Mouse (Mus musculus): Measurements from ENCODE around the gene Naaladl1.
A peak's percentile ranks its signal among the peaks of the same experiment; 100 is the strongest.

Gene Naaladl1

GRCm38 (mm10) chr19:6082156-6082555 lies 23.4 kb upstream of the Naaladl1 start, which contains the start of gene Gm28374:
Gene Gm28374, minus strand, starts transcription at chr19:6082256.
- DNase-seq (ENCODE audit: low read depth, low spot score), result no peak

DNA sequence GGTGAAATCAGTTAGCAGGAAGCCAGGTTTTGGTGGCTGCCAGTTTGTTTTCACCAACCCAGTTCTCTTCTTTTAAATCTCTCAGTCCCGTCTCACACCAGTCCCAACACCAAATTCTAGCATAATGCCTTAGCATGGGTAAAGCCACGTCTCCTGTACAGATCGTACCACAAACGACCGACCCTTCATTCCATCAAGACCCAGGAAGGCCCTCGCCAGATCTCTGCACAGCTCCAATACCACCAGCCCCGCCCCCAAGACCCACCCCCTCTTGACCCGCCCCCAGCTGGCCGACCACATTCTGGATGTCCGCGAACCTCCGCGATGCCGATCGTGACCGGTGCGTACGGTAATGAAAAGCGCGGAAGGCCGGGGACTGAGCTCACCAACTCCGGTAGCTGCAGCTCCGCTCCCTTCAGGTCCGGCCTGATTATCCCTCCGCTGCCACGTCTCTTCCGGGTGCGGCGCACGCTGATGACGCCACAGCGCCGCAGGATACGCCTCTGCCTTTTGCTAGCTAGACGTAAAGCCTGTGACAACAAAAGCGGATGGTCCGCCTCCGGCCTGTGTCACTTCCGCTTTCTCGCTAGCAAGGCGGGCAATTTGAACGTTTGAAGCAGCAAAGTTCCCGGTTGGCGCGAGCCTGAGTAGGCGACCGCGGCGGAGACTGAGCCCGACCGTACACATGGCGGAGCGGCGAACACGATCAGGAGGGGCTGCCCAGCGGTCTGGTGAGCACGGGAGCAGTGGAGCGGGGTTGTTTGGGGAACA lies 20.9 kb upstream of the Naaladl1 start, which contains the start of the genes Zfpl1 and Cdca5:
Gene Zfpl1 (minus strand): TSS at position 479 of the 771 bp plus-strand sequence.
Gene Cdca5 (plus strand): TSS at position 506 of the 771 bp plus-strand sequence.
- peak; percentile 97 for DNase-seq (ENCODE audit: low read depth, low spot score)

GRCm38 (mm10) chr19:6085417-6085879 lies 20.1 kb upstream of the Naaladl1 start:
- no peak for DNase-seq (ENCODE audit: low read depth, low spot score)

- DNase-seq (ENCODE audit: low read depth, low spot score), result no peak
Measured at GRCm38 (mm10) chr19:6088841-6089240, 16.7 kb upstream of the Naaladl1 start.

DNA sequence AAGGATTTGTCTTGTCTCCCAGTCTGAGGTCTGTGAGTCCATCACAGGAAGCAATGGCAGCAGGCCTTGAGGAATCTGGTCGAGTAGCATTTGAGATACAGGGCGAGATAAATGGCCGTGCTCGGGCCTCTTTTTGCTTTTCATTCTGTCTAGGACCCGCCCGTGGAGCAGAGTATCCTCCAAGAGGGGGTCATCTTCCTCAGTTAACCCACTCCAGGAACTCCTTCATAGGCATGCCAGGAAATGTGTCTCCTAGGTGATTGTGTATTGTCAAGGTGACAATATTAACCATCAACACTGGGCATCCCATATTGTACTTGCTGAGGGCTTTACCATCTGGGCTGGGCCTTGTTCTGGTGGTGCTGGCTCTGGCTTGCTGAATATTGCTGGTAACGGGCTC lies 11.5 kb upstream of the Naaladl1 start, which contains the start of gene AC131692.1:
Gene AC131692.1 (plus strand): TSS at position 301 of the 400 bp plus-strand sequence.
- DNase-seq (ENCODE audit: low read depth, low spot score), result no peak

DNA sequence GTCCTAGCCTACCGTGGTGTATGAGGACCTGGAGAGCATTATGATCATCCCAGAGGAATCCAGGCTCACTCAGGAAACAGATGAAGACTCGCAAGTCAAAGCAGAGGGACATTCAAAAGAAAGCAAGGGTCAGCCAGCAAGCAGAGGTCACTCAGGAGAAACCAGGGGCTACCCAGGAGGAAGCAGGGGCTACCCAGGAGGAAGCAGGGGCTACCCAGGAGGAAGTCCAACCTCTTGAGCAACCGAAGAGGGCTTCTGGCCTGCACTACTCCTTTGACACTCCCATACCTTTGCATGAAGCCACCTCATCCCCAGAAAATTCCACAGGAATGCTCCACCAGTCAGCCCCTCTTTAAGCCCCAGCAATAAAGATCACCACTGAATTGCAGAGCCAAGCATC lies 7.7 kb upstream of the Naaladl1 start:
- no peak for DNase-seq (ENCODE audit: low read depth, low spot score)

GRCm38 (mm10) chr19:6101186-6101585 lies 4.4 kb upstream of the Naaladl1 start:
- no peak for DNase-seq (ENCODE audit: low read depth, low spot score)

DNA sequence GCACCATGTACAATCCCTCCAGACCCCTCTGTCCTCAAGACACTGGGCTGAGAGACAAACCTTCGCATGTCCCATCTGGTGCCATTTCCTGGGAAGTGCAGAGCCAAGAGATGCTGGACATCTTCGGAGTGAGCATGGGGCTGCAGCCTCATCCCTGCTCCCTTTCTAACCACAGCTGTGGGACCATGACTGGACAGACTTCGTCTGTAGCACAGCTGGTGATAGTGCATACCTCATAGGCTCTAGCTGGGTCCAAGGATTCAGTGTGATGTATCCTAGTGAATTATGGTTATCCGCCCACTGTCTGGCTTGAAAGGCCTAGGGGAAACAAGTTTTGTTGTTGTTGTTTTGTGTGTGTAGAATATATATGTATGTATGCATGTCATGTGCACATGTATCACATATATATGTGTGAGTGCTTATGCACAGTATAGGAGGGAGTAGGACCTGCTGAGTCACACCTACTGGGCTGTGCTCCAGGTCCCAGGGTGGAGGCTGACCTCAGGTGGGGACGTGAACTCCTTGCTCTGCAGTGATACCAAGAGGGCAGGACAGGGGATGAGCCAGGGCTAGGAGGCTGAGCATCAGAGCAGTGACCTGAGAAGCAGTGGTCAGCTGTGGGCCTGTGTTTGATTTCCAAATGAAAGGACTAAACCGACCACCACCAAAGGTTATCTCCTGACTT lies 3.3 kb upstream of the Naaladl1 start:
- no peak for DNase-seq (ENCODE audit: low read depth, low spot score)

- DNase-seq (ENCODE audit: low read depth, low spot score), result no peak
Measured at GRCm38 (mm10) chr19:6104476-6104875, 1.1 kb upstream of the Naaladl1 start.

DNA sequence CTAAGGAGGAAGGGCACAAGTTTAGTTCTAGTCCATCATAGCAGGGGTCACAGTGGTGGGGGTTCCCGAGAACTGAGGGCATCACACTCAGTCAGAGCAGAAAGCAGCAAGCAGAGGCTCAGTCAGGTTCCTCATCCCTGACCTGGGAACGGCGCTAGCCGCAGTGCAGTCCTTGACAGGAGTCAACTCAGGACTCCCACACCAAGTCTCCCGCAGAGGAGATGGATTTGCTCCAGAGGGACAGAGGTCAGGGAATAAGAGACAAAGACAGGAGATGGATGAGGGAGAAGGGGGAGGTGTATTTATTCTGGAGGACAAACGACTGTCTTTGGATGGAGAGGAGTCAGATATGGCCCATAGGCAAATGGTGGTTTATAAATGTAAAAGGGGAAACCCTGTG lies 7.5 kb downstream of the Naaladl1 start:
- no peak for DNase-seq (ENCODE audit: low read depth, low spot score)

GRCm38 (mm10) chr19:6116113-6116850 lies 10.7 kb downstream of the Naaladl1 start:
- no peak for DNase-seq (ENCODE audit: low read depth, low spot score)

DNA sequence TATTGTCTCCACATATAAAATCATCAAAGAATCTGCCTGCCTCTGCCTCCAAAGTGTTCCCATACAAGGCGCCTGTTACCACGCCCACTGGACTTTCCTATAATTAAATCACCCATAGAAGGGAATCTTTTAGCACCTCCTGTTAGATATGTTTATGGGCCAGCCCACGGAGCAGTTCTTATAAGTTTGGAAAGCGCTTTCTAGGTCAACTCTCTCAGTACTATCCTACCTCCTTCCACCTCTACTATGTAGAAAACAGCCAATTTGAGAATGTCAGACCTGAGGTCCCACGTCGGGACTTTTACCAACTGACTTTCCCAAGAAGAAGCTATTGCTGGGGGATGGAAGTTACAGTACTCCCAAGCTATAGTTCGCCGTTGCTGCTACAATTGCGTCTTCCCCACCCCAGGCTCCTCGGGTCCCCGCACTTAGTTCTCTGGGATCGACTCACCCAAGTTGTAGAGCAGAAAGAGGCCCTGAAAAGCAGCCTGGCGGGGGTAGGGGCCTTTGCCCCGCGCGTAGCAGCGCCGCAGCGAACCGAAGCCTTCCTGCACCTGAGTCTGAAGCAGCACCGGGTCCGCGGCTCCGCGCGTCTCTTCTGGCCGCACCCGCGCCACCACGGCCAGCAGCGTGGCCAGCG lies 11.9 kb downstream of the Naaladl1 start:
- no peak for DNase-seq (ENCODE audit: low read depth, low spot score)

DNA sequence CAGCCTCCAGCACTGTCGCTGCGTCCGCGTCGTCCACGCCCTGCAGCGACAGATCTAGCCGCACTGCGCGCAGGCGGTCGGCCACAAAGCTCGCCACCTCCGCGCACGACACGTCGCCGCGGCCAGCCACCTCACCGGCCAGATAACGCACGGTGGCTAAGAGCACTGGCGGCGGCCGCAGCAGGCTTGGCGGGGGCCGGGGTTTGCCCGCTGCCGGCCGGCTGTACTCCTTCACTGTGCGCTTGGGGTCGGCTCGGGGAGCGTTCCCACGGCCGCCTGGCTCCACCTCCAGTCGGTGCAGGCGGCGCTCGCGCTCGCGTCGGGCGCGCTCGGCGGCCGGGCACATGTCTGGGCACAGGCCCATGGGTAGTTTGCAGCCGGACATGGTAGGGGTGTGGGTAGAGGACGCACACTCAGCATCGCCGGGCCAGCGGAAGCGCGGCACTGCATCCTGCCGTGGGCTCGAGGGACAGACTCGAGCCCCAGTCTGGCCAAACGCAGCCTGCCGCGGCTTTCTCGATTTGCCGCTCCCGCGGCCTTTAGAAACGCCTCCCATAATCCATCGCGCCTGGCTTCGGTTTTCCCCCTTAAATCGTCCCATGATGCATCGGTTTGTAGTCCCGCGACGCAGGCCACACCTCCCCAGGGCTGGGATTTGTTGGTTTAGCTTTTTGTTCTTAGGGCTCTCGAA lies 12.5 kb downstream of the Naaladl1 start, which contains the start of gene Sac3d1:
Gene Sac3d1 (minus strand): TSS at position 665 of the 691 bp plus-strand sequence.
- peak; percentile 91 for DNase-seq (ENCODE audit: low read depth, low spot score)

GRCm38 (mm10) chr19:6118677-6119185 lies 13.1 kb downstream of the Naaladl1 start:
- DNase-seq (ENCODE audit: low read depth, low spot score), result no peak

- DNase-seq (ENCODE audit: low read depth, low spot score), result no peak
Measured at GRCm38 (mm10) chr19:6121761-6122160, 16.2 kb downstream of the Naaladl1 start.

- no peak for DNase-seq (ENCODE audit: low read depth, low spot score)
Measured at GRCm38 (mm10) chr19:6123330-6123729, 17.7 kb downstream of the Naaladl1 start.

DNA sequence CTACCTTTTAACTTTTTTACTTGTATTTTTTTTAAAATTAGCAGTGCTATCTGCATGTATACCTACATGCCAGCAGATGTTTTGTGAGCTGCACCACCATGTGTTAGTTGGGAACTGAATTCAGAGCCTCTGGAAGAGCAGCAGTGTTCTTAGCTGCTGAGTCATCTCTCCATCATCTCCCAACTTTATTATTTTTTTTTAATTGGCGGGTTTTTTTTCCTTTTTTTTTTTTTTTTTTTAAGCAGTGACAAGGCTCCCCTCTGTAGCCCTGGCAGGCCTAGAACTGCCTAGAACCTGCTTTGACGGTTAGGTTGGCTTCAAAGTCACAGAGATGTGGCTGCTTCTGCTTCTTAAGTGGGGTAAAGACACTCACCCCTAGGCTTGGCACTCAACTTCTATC lies 19.3 kb downstream of the Naaladl1 start:
- no peak for DNase-seq (ENCODE audit: low read depth, low spot score)

DNA sequence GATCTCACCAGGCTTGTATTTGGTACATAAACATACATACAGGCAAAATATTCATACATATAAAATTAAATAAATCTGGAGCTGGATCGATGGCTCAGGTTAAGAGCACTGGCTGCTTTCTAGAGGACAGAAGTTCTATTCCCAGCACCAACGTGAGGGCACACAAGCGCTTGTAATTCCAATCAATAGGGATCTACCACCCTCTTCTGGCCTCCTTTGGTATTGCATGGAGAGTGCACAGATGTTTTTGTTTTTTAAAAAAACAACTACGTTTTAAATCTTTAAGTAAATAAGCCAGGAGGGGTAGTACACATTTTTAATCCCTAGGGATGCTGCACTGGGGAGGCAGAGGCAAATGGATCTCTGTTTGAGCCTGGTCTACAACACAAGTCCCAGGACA lies 20.7 kb downstream of the Naaladl1 start:
- no peak for DNase-seq (ENCODE audit: low read depth, low spot score)

DNA sequence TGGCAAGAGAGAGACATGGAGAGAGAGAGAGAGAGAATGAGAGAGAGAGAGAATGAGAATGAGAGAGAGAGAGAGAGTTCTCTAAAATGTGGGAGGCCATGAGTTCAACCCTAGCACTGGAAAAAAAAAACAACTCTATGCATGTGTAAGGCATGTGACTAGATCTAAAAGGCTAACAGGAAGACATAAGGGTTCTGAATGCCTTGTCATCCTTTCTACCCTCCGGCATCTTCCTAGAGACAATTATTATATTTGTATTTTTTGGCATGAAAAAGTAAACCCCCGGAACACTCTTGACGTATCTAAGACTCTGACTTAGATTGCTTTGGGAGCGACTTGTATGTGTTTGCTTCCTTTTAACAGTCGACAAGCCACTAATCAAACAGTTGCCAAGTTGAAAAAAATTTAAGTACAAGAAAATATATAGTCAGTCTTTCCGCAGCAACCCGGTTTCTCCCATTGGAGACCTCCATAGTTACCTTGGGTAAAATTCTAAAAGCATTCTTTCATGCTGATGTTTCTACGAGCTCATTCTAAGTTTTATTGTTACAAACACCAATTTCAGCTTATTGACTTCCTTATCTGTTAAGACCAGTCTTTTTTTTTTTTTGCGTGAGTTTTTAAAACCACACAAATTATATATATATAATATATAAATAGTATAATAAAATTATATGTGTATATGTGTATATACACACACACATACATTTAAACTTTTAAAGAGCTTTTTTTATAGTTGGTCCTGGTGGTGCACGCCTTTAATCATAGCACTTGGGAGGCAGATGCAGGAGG lies 21.4 kb downstream of the Naaladl1 start:
- DNase-seq (ENCODE audit: low read depth, low spot score), result no peak
